Mouse (Mus musculus) fat pad, adult 2 months (tissue): ENCODE measurements around the gene Ces3a.
"Not testable (repeated sequence)": the region's sequence is repeated elsewhere in the genome, so short reads cannot be mapped to it uniquely, and the experiment has no call there.

Source experiments
- DNase-seq: peaks from one replicate; pipeline ENCODE4 v3.0.0-alpha.2; 2011; ENCODE audit warnings: low read depth, low spot score; ENCODE audit errors: extremely low read depth

Gene Ces3a

DNA sequence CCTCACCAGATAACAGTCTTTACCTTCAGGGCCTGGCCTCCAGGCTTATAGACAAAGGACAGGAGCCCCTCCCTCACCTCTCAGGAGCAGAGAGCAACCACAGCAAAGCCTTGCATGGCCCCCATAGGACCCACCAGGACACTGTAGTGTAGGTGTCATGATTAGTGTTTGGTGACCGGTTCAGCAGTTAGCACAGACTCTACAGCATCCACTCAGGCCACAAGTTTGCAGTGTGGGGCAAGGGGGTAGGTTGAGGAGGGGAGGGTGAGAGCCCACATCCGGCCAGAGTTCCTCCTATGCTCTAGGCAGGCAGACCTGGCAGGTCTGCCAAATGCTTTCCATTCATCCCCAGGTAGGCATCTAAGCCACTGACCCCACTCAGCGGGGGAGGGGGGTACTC, 45.6 kb downstream of the Ces3a start:
- no peak for DNase-seq

DNA sequence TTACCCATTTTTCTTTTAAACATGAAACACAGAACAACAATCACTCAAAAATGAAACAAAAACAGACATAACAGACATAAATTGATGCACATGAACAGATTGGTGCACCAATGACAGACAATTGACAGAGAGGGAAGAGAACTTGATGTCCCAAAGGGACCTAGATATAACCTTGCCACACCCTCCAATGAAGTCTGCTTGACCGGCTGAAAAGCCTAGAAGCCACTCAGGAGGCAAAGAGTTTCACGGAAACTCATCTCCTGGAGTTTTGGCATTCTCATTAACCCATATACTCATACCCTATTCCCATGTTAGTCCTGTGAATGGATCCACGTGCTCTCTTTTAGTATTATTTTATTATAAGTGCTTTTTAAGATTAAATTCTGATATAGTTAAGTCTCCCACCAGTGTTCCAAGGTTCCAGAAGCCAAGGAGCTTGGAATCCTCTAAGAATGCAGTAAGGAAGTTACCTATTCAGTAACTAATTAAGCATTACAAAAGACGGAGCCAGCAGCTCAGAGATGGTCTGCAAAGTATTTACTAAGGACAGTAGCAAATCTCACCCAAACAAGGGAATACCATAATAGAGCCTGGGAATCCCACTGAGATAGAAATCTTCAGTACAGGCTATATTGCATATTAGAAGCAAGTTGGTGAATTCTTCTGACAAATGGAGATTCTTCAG, 53.8 kb downstream of the Ces3a start:
- DNase-seq = not testable (repeated sequence)

DNA sequence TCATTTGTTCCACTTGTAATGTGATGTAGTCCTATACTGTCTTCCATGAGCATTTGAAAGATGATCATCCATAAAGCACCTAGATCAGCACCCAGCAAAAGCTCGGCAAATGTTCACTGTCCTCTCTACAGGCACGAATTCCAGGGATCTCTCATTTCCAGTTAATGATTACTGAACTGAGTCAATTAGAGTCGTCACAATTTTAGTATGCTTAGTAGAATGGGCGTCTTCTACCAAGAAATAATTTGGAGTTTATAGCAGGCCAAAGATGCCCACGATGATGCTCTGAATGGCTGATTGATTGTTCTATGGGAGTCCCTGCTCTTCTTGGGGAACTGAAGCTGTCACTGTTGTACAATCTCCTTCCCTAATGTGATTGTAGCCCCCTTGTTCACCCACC, 55.3 kb downstream of the Ces3a start:
- DNase-seq = not testable (repeated sequence)

DNA sequence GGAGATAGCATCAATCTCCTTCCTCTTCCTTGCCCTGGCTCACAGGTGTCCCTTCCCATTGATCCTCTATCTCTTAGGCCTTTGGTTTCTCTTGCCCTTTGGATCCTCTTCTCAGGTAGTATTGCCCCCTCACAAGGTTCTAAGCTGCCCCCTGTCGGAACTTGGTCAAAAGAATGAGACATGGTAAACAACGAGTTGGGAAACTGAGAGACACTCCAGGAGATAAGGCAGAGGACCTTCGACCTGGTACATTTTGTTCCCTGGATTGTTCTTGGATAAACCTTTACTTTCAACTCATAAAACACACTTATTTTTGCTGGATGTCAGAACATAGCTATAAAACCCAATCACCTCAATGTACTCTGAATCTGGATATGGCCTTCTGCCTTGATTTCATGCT, 55.8 kb downstream of the Ces3a start:
- DNase-seq = no peak
